Comparison of ENCODE assay signal across 7 mouse cellular contexts in the genomic region with DNA sequence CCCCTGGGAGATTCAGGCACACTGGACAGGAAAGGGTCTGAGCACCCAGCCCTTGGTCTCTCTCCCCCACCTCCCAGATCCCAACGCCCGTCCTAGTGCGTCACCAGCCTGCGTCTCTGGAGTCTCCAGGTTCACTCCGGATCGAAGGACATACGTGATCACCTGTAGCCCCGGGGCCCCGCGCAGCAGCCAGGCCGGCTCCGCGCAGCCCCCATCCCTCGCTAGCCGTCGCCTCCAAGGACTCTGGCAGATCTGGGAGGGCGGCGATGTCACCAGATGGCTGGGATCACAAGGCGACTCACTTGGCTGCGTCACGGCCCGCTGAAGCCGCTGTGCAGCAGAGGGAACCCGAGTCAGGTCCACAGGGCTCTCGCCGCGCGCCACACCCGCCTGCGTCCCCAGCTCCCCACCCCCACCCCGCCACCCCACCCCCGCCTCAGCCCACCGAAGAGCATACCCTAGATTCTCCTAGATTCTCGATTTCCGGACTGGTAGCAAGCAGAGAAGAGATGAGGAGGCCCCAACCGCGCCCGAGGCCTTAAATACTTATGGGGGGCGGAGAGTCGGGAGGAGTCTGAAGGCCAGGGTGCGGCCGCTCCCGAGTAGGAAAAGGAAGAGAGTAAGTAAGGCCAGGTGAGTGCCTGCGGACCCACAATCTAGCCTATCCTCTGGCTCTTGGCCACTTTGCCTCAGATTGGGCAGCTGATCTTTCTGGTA. TPM values are rescaled to one million over a fixed set of nuclear protein-coding genes. Genes with fewer than 3 reads are reported as not detected.
DNase-seq lines count a peak whose midpoint lies in the region; ATAC-seq lines count a peak whose summit lies in the region.

No protein-coding gene starts in this region.

- DNase-seq in adrenal gland, postnatal 14 days = peak; percentile 80
- peak; percentile 70 for DNase-seq in embryo, embryonic 10 days (ENCODE audit: low spot score)
- DNase-seq in gastrocnemius, postnatal 14 days = peak; percentile 65
- peak; percentile 7 for DNase-seq in induced T-regulatory cell, adult 2 months (ENCODE audit: low read depth)
- peak; percentile 35 to 74 for DNase-seq in left cerebral cortex, postnatal 10 days (ENCODE audit: extremely low spot score in 1 of 2, low spot score in 2 of 2)
- peak; percentile 44 for DNase-seq in right cerebral cortex, postnatal 4 days

- peak; percentile 64 for ATAC-seq in megakaryocyte progenitor cell, adult 5-6 weeks (replicated peaks; ENCODE audit: poor library complexity)

- intact Hi-C loops in gastrocnemius, postnatal 14 days (cut with DNase I; ENCODE audit: low total_unique reads) = no loop called here
- intact Hi-C loops in left cerebral cortex, postnatal 10 days (cut with DNase I) = no loop called here

RNA-seq across cellular contexts. Expression of gene Nqo2, which starts 28.9 kb away (rescaled TPM):
- 39.0 and 51.5 TPM in 2 replicates for total RNA-seq in adrenal gland, postnatal 14 days (2021)
- 10 to 100 TPM; 16.2 to 16.8 TPM for total RNA-seq in gastrocnemius, postnatal 14 days (2021)
- 1 to 10 TPM; 4.6 TPM for total RNA-seq in left cerebral cortex, postnatal 10 days (2021)
- 48.7 and 53.0 TPM in 2 replicates for total RNA-seq in megakaryocyte progenitor cell, adult 5-6 weeks (2015)
- total RNA-seq in megakaryocyte progenitor cell, adult 5-6 weeks (2017) = 34.7 and 47.3 TPM in 2 replicates

RNA-seq across cellular contexts. Expression of gene Serpinb6c, which starts 30.1 kb away (rescaled TPM):
- 0.26 and 0.33 TPM in 2 replicates for total RNA-seq in adrenal gland, postnatal 14 days (2021)
- under 1 TPM; 0.21 to 0.22 TPM for total RNA-seq in gastrocnemius, postnatal 14 days (2021)
- under 1 TPM; 0.34 to 0.60 TPM for total RNA-seq in left cerebral cortex, postnatal 10 days (2021)
- total RNA-seq in megakaryocyte progenitor cell, adult 5-6 weeks (2015) = not detected in 2 replicates
- total RNA-seq in megakaryocyte progenitor cell, adult 5-6 weeks (2017) = not detected in 2 replicates

Comparison
In these comparisons a context has a peak if more than half of its experiments do, and no peak if none do; other contexts are left out.
1. Peak in every context shown above with its lines: DNase-seq and ATAC-seq.
2. DNase-seq: peak in every context shown above with its lines; median percentile 80 in adrenal gland, postnatal 14 days; 70 in embryo, embryonic 10 days; 65 in gastrocnemius, postnatal 14 days; 54 in left cerebral cortex, postnatal 10 days; 44 in right cerebral cortex, postnatal 4 days; 7 in induced T-regulatory cell, adult 2 months.